Mouse (Mus musculus) limb, embryonic 14.5 days (tissue): ENCODE measurements at regions not wholly inside any gene's neighbourhood (a gene's known extent, or its start where the extent isn't known, plus 50 kb on each side); places are given as distances from the start of the nearest gene placed in this dataset.

ENCODE experiments used
- ATAC-seq: fragments of 200-750 bp; cut with Nextera tagmentation; 2 replicates; pipeline ENCODE4 v1.8.0; 2017; ENCODE audit warnings: low read depth, moderate number of reproducible peaks, moderate TSS enrichment; ENCODE audit not compliant: low FRiP score
- DNase-seq: peaks from one replicate; pipeline ENCODE4 v3.0.0-alpha.2; 2015; ENCODE audit warnings: low spot score
- H3K27ac ChIP-seq: fragments of 300-500 bp; sonication (generic); replicated peaks from 2 replicates; pipeline ENCODE4 v1.5.1; 2014; ENCODE audit warnings: low read depth, mild to moderate bottlenecking, low read length, moderate library complexity, mixed read lengths
- H3K27me3 ChIP-seq: fragments of 300-500 bp; sonication (generic); 2 replicates; pipeline ENCODE4 v1.6.1; 2014; ENCODE audit warnings: low read length, mixed read lengths; ENCODE audit not compliant: control insufficient read depth, insufficient read depth
- H3K36me3 ChIP-seq: fragments of 300-500 bp; sonication (generic); 2 replicates; pipeline ENCODE4 v1.6.1; 2014; ENCODE audit warnings: mild to moderate bottlenecking, low read length, moderate library complexity, mixed read lengths; ENCODE audit not compliant: control insufficient read depth, insufficient read depth
- H3K4me1 ChIP-seq: fragments of 300-500 bp; sonication (generic); 2 replicates; pipeline ENCODE4 v1.6.1; 2014; ENCODE audit warnings: antibody characterized with exemption, low read length, mixed read lengths; ENCODE audit not compliant: control insufficient read depth, insufficient read depth
- H3K4me2 ChIP-seq: fragments of 300-500 bp; sonication (generic); replicated peaks from 2 replicates; pipeline ENCODE4 v1.6.1; 2014; ENCODE audit warnings: low read depth, mild to moderate bottlenecking, low read length, moderate library complexity; ENCODE audit not compliant: severe bottlenecking
- H3K4me3 ChIP-seq: fragments of 300-500 bp; sonication (generic); replicated peaks from 2 replicates; pipeline ENCODE4 v1.5.1; 2014; ENCODE audit warnings: low read length
- H3K9ac ChIP-seq: fragments of 300-500 bp; sonication (generic); 2 replicates; pipeline ENCODE4 v1.6.1; 2014; ENCODE audit warnings: mild to moderate bottlenecking, low read depth, low read length, moderate library complexity; ENCODE audit not compliant: severe bottlenecking
- H3K9me3 ChIP-seq: fragments of 300-500 bp; sonication (generic); 2 replicates; pipeline ENCODE4 v1.6.1; 2016; ENCODE audit warnings: low read length; ENCODE audit not compliant: control insufficient read depth
- POLR2A ChIP-seq: fragments of 200-500 bp; IDR thresholded peaks from 2 replicates; pipeline ENCODE4 v1.8.0; 2012; ENCODE audit warnings: inconsistent platforms, mild to moderate bottlenecking, moderate library complexity, borderline replicate concordance; ENCODE audit not compliant: insufficient read depth, insufficient read length; ENCODE audit errors: extremely low read depth
- WGBS: fragments of 180-500 bp; shearing (Covaris S2); extraction: QIAGEN DNeasy Blood & Tissue Kit; methylation state at CpG from one replicate; pipeline ENCODE4 v1.1.7; 2014; 5-methylcytosine and 5-hydroxymethylcytosine counted together

DNA sequence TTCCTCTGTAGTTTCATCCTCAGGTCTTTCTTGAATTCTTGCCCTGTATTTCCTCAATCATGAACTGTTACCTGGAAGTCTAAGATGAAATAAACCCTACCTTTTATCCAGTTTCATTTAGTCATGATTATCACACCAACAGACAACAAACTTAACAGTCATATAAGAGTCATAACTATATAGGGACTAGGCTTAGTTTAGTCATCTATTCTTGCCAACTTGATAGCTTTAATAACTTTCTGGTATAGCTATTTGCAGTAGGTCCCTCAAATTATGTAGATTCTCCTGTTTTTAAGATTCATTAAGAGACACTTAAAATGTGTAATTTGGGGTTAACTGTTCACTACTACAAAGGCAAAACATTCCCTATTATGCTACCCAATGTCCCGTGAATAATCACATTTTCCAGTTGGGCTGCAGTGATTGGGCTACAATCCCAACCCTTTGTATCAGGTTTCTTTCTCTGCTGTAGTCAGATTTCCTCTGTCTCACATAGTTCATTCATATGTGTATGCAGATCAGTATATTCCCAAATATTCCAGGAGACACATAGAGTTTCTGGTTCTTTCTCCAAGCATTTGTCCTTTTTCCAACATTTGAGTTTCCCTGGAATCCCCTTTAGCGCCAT is 396.4 kb upstream of the Nectin3 start:
- no peak for TF ChIP-seq POLR2A
- WGBS = 76% methylated on average over 2 of the region's 2 CpGs
- H3K36me3 ChIP-seq = no peaks in the 10 kb centered on the region
- no peak overlapping the region for H3K9ac ChIP-seq
- H3K4me2 ChIP-seq = no peak overlapping the region
- H3K27ac ChIP-seq = no peak overlapping the region
- H3K27me3 ChIP-seq = no peaks in the 10 kb centered on the region
- no peaks in the 10 kb centered on the region for H3K4me1 ChIP-seq
- DNase-seq (no peak), ATAC-seq (no peak)
- no peak overlapping the region for H3K4me3 ChIP-seq
- H3K9me3 ChIP-seq = no peaks in the 10 kb centered on the region

DNA sequence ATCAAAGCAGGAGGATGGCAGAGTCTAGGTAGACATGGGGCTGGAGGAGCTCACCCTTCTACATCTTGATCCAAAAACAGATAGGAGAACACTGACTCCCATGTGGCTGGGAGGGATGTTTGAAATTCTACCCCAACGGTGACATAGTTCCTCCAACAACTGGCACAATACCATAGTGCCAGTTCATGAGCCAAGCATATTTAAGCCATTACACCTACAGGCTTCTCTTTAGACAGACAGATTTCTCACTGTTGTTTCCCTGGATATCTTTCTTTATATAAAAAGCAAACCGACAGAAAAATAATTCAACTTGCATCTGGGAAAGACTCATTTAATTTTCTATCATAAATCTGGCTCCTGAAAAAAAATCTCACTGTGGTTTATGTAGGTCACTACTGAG is 380.4 kb upstream of the Nectin3 start:
- H3K27me3 ChIP-seq = no peaks in the 10 kb centered on the region
- no peak for TF ChIP-seq POLR2A

DNA sequence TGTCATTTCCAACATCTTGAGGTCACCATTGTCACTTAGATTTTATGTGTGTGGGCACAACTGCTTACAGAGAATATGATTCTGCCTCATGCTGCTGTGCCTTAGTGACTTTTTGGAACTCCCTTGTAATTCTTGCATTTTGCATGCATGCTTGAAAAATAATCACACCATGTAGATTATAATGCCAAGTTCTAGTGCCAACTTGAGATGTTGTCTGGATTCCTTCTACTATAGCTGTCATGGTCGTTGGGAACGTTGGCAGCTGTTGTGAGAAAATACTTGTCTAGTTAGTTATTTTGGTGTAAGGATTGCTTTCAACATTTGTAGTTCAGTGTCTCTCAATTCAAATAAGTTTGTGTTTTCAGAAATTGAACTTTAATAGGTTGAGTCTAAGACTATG is 365.6 kb upstream of the Nectin3 start:
- Histone ChIP-seq H3K9me3 (no peaks in the 10 kb centered on the region), H3K4me2 (no peak overlapping the region), H3K27me3 (no peaks in the 10 kb centered on the region), H3K4me1 (no peaks in the 10 kb centered on the region), H3K27ac (no peak overlapping the region), H3K4me3 (no peak overlapping the region), H3K36me3 (no peaks in the 10 kb centered on the region), H3K9ac (no peak overlapping the region)
- TF ChIP-seq POLR2A = no peak
- 86% methylated on average over 2 of the region's 2 CpGs for WGBS
- ATAC-seq (no peak), DNase-seq (no peak)

More for the DNA sequence above, 380.4 kb upstream of the Nectin3 start:
- H3K36me3 ChIP-seq = no peaks in the 10 kb centered on the region
- no peak overlapping the region for H3K27ac ChIP-seq
- no peak overlapping the region for H3K9ac ChIP-seq
- H3K4me1 ChIP-seq = no peaks in the 10 kb centered on the region
- 91% methylated on average over 2 of the region's 2 CpGs for WGBS
- DNase-seq (no peak), ATAC-seq (no peak)
- no peak overlapping the region for H3K4me3 ChIP-seq
- H3K9me3 ChIP-seq = no peaks in the 10 kb centered on the region
- H3K4me2 ChIP-seq = no peak overlapping the region

DNA sequence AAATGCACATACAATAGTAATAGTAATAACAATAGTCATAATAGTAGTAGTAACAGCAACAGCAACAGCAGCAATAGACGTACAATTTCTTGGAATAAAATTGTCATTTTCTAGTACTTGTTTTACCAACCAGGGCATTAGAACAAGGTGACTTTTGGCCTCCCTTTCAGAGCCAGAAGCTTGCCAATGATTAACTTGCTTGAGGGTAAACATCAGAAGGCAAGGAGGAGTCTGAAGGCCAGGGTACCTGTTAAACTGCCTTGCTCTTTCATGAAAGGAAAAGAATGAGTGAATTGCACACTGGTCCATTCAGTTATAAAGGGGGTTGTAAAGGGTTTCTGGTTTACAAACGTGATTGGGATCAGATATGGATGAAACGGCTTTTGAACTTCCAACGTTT is 351.2 kb upstream of the Nectin3 start:
- WGBS = 77% methylated on average over 4 of the region's 4 CpGs
- H3K27ac ChIP-seq = no peak overlapping the region
- DNase-seq = no peak

DNA sequence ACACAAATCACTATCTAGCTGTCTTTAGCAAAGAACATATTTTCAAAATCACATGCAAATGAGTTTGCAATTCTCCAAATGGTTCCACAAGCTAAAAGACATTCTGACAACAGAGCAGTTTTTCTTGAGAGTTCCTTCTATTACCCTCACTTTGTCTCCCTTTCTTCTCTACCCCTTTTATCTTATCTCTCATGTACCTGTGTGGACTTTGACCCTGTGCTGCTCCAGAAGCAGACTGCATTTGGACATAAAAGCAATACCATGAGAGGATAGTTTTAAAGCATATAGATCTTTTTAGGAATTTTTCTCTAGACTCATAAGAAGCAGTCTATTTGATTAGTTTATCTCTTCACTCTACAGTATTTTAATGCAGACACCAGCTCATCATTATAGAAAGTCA is 350.4 kb upstream of the Nectin3 start:
- H3K27ac ChIP-seq = no peak overlapping the region
- DNase-seq = no peak
- TF ChIP-seq POLR2A = no peak
- H3K4me3 ChIP-seq = no peak overlapping the region
- no peaks in the 10 kb centered on the region for H3K9me3 ChIP-seq
- no peaks in the 10 kb centered on the region for H3K36me3 ChIP-seq
- no peaks in the 10 kb centered on the region for H3K27me3 ChIP-seq
- no peaks in the 10 kb centered on the region for H3K4me1 ChIP-seq
- no peak overlapping the region for H3K4me2 ChIP-seq
- no peak overlapping the region for H3K9ac ChIP-seq
- ATAC-seq = no peak

More for the DNA sequence above, 351.2 kb upstream of the Nectin3 start:
- no peaks in the 10 kb centered on the region for H3K4me1 ChIP-seq
- no peaks in the 10 kb centered on the region for H3K36me3 ChIP-seq
- no peak overlapping the region for H3K4me2 ChIP-seq
- H3K27me3 ChIP-seq = no peaks in the 10 kb centered on the region
- no peak for ATAC-seq
- H3K9me3 ChIP-seq = no peaks in the 10 kb centered on the region
- H3K4me3 ChIP-seq = no peak overlapping the region
- H3K9ac ChIP-seq = no peak overlapping the region
- TF ChIP-seq POLR2A = no peak
